Mouse (Mus musculus) MN1 (cell line): ENCODE results near the gene Kcnq2.
A peak's percentile ranks its signal among the peaks of the same experiment; 100 is the strongest.

Experiments used
- DNase-seq: peaks from one replicate; pipeline ENCODE4 v3.0.0-alpha.2; 2016; ENCODE audit warnings: low spot score

Gene Kcnq2

GRCm38 (mm10) chr2:181134591-181135445 is at the start of gene Kcnq2:
Gene Kcnq2, minus strand, starts transcription at chr2:181135300.
- peak; percentile 65 for DNase-seq

- no peak for DNase-seq
These were observed 45.8 kb upstream of the Kcnq2 start for GRCm38 (mm10) chr2:181180898-181181297.

- DNase-seq: no peak
These were observed 43.4 kb upstream of the Kcnq2 start for GRCm38 (mm10) chr2:181178471-181178870.

GRCm38 (mm10) chr2:181178015-181178414 is 42.9 kb upstream of the Kcnq2 start:
- no peak for DNase-seq

- no peak for DNase-seq
These were observed 39.5 kb upstream of the Kcnq2 start for GRCm38 (mm10) chr2:181174646-181175045.

GRCm38 (mm10) chr2:181166469-181166868 is 31.4 kb upstream of the Kcnq2 start:
- no peak for DNase-seq

GRCm38 (mm10) chr2:181160821-181161220 is 25.7 kb upstream of the Kcnq2 start:
- no peak for DNase-seq

GRCm38 (mm10) chr2:181159771-181160170 is 24.7 kb upstream of the Kcnq2 start:
- DNase-seq: peak; percentile 75

- peak; percentile 39 for DNase-seq
These were observed 24.0 kb upstream of the Kcnq2 start for GRCm38 (mm10) chr2:181159091-181159514.

- no peak for DNase-seq
These were observed 23.4 kb upstream of the Kcnq2 start for GRCm38 (mm10) chr2:181158471-181158870.

GRCm38 (mm10) chr2:181157716-181158302 is 22.7 kb upstream of the Kcnq2 start:
- no peak for DNase-seq

- no peak for DNase-seq
These were observed 22.1 kb upstream of the Kcnq2 start for GRCm38 (mm10) chr2:181157180-181157579.

GRCm38 (mm10) chr2:181156248-181157121 is 21.4 kb upstream of the Kcnq2 start, which contains the start of gene Eef1a2:
Gene Eef1a2, minus strand, starts transcription at chr2:181157014.
- peak; percentile 77 for DNase-seq

GRCm38 (mm10) chr2:181155801-181156200 is 20.7 kb upstream of the Kcnq2 start:
- DNase-seq: peak; percentile 81

- DNase-seq: no peak
These were observed 19.8 kb upstream of the Kcnq2 start for GRCm38 (mm10) chr2:181154831-181155415.

GRCm38 (mm10) chr2:181154361-181154760 is 19.3 kb upstream of the Kcnq2 start:
- no peak for DNase-seq

GRCm38 (mm10) chr2:181153837-181154236 is 18.7 kb upstream of the Kcnq2 start:
- DNase-seq: peak; percentile 54

- DNase-seq: no peak
These were observed 18.0 kb upstream of the Kcnq2 start for GRCm38 (mm10) chr2:181153131-181153530.

GRCm38 (mm10) chr2:181152701-181153100 is 17.6 kb upstream of the Kcnq2 start:
- no peak for DNase-seq

GRCm38 (mm10) chr2:181150281-181150680 is 15.2 kb upstream of the Kcnq2 start:
- DNase-seq: peak; percentile 47

- no peak for DNase-seq
These were observed 13.3 kb upstream of the Kcnq2 start for GRCm38 (mm10) chr2:181148318-181148955.
